Mouse (Mus musculus) MEL (cell line): ENCODE data around the gene Copg2. TPM values are rescaled to one million over a fixed set of nuclear protein-coding genes. Genes with fewer than 3 reads are reported as not detected.

Experiments used
- DNase-seq: peaks from one replicate; pipeline ENCODE4 v3.0.0; 2011; ENCODE audit warnings: low read depth, low spot score
- H3K27ac ChIP-seq: 2 replicates; pipeline ENCODE4 v1.5.1; 2012; ENCODE audit warnings: low read depth, mild to moderate bottlenecking, control low read depth, low read length, moderate library complexity; ENCODE audit not compliant: control insufficient read depth
- H3K27me3 ChIP-seq, 2 experiments: fragments of 150-350 bp in 1 of 2; sonication (generic) in 1 of 2; 2 replicates each; pipeline ENCODE4 v1.6.1; 2012; ENCODE audit warnings: low read length in 2 of 2, mild to moderate bottlenecking in 2 of 2, improper control_type of control experiment in 1 of 2, moderate library complexity in 1 of 2; ENCODE audit not compliant: insufficient read depth in 2 of 2, control insufficient read depth in 1 of 2
- H3K36me3 ChIP-seq, 2 experiments: 2 replicates each; pipeline ENCODE4 v1.6.1; 2012 to 2014; ENCODE audit warnings: low read length in 2 of 2, improper control_type of control experiment in 1 of 2, inconsistent platforms in 1 of 2, mild to moderate bottlenecking in 1 of 2; ENCODE audit not compliant: insufficient read depth in 2 of 2, control insufficient read depth in 1 of 2
- H3K4me1 ChIP-seq, 2 experiments: fragments of 150-350 bp in 1 of 2; sonication (generic) in 1 of 2; 2 replicates each; pipeline ENCODE4 v1.6.1; 2012; ENCODE audit warnings: low read length in 2 of 2, improper control_type of control experiment in 1 of 2, mild to moderate bottlenecking in 1 of 2; ENCODE audit not compliant: insufficient read depth in 2 of 2, control insufficient read depth in 1 of 2
- H3K4me3 ChIP-seq, 2 experiments: fragments of 150-350 bp in 1 of 2; sonication (generic) in 1 of 2; 2 replicates each; pipeline ENCODE4 v1.5.1; 2012; ENCODE audit warnings: low read depth in 2 of 2, low read length in 2 of 2, mild to moderate bottlenecking in 2 of 2, moderate library complexity in 2 of 2, control low read depth in 1 of 2, improper control_type of control experiment in 1 of 2; ENCODE audit not compliant: control insufficient read depth in 1 of 2, insufficient read depth in 1 of 2
- H3K79me2 ChIP-seq: 2 replicates; pipeline ENCODE4 v1.6.1; 2012; ENCODE audit warnings: mild to moderate bottlenecking, low read length, moderate library complexity; ENCODE audit not compliant: control insufficient read depth, poor library complexity, insufficient read depth
- H3K9ac ChIP-seq: 2 replicates; pipeline ENCODE4 v1.6.1; 2012; ENCODE audit warnings: low read depth, mild to moderate bottlenecking, control low read depth, low read length, moderate library complexity; ENCODE audit not compliant: control insufficient read depth, poor library complexity, severe bottlenecking
- H3K9me3 ChIP-seq: fragments of 150-350 bp; sonication (generic); replicated peaks from 2 replicates; pipeline ENCODE4 v1.6.1; 2012; ENCODE audit warnings: mild to moderate bottlenecking, low read length, improper control_type of control experiment, moderate library complexity; ENCODE audit not compliant: insufficient read depth
- CTCF ChIP-seq, 3 experiments: IDR thresholded peaks in 2 of 3; conservative IDR thresholded peaks in 1 of 3; 2 replicates each; pipeline ENCODE4 v1.5.1; 2011 to 2012; ENCODE audit warnings: low read length in 3 of 3, low read depth in 2 of 3, mild to moderate bottlenecking in 2 of 3, improper control_type of control experiment in 1 of 3, inconsistent platforms in 1 of 3, mixed read lengths in 1 of 3, moderate library complexity in 1 of 3; ENCODE audit not compliant: control insufficient read depth in 1 of 3, insufficient read depth in 1 of 3, poor library complexity in 1 of 3, severe bottlenecking in 1 of 3
- E2F4 ChIP-seq: IDR thresholded peaks from 2 replicates; pipeline ENCODE4 v1.6.1; 2011; ENCODE audit warnings: low read depth, low read length, improper control_type of control experiment, borderline replicate concordance
- GABPA ChIP-seq: IDR thresholded peaks from 2 replicates; pipeline ENCODE4 v1.6.1; 2012; ENCODE audit warnings: low read depth, mild to moderate bottlenecking, inconsistent platforms, low read length, improper control_type of control experiment, moderate library complexity
- HCFC1 ChIP-seq: IDR thresholded peaks from 2 replicates; pipeline ENCODE4 v1.6.1; 2012; ENCODE audit warnings: low read depth, mild to moderate bottlenecking, inconsistent platforms, low read length, improper control_type of control experiment, moderate library complexity
- MAFK ChIP-seq: IDR thresholded peaks from 2 replicates; pipeline ENCODE4 v1.6.1; 2011; ENCODE audit warnings: low read depth, mild to moderate bottlenecking, low read length, improper control_type of control experiment, borderline replicate concordance
- MYB ChIP-seq: IDR thresholded peaks from 2 replicates; pipeline ENCODE4 v1.6.1; 2011; ENCODE audit warnings: mild to moderate bottlenecking, low read depth, low read length, improper control_type of control experiment
- POLR2AphosphoS2 ChIP-seq: IDR thresholded peaks from 2 replicates; pipeline ENCODE4 v1.6.1; 2011; ENCODE audit warnings: low read length, improper control_type of control experiment
- POLR2AphosphoS5 ChIP-seq: IDR thresholded peaks from 2 replicates; pipeline ENCODE4 v1.6.1; 2012; ENCODE audit warnings: low read depth, borderline replicate concordance, mild to moderate bottlenecking, inconsistent platforms, low read length, moderate library complexity, mixed read lengths
- RCOR1 ChIP-seq: IDR thresholded peaks from 2 replicates; pipeline ENCODE4 v1.6.1; 2012; ENCODE audit warnings: low read depth, mild to moderate bottlenecking, inconsistent platforms, low read length, improper control_type of control experiment
- SIN3A ChIP-seq: IDR thresholded peaks from 2 replicates; pipeline ENCODE4 v1.6.1; 2012; ENCODE audit warnings: low read length, improper control_type of control experiment, inconsistent platforms
- UBTF ChIP-seq: IDR thresholded peaks from 2 replicates; pipeline ENCODE4 v1.6.1; 2012; ENCODE audit warnings: low read depth, mild to moderate bottlenecking, inconsistent platforms, low read length, improper control_type of control experiment, moderate library complexity, borderline replicate concordance; ENCODE audit not compliant: insufficient read depth
- ZKSCAN1 ChIP-seq: IDR thresholded peaks from 2 replicates; pipeline ENCODE4 v1.6.1; 2012; ENCODE audit warnings: low read depth, mild to moderate bottlenecking, inconsistent platforms, low read length, improper control_type of control experiment, moderate library complexity
- polyA plus RNA-seq, 2 experiments: library from polyadenylated mRNA; stranded (reverse) in 1 of 2; unstranded in 1 of 2; fragments of >175 nt in 1 of 2; fragments of >200 nt in 1 of 2; gene quantifications; 2 replicates each; pipeline versions ENCODE4 v1.2.1 to v1.2.4; 2012; ENCODE audit warnings: low replicate concordance in 2 of 2, low read depth in 1 of 2; ENCODE audit not compliant: insufficient read length in 2 of 2, insufficient read depth in 1 of 2, missing spikeins in 1 of 2
- total RNA-seq: library from RNA; depleted of rRNA; stranded (reverse); fragments of 300-350 nt; gene quantifications from 2 replicates; pipeline ENCODE4 v1.2.3, GENCODE M21; 2012; rRNA removed

Copg2 gene
- total and polyA plus RNA-seq, 3 experiments = 14.8 to 20.3 TPM; not detected in 1

DNA sequence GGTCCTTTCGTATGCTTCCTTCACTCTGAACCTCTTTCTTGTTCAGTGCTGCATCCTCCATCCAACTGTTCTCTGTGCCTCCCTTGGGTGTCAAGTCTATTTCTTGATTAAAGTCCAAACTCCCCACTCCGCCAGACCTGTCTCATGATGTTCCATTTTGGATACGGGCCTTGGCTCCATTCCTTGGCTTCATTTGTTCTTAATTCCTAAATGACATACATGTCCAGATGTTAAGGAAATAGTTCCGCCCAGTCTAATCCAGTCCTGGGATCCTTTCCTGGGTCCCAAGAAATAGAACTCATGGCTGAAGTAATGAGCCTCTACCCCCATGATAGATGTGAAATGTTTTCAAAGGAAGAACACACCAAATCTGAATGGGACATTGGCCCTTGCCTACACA lies 198.6 kb downstream of the Copg2 start:
- TF ChIP-seq GABPA (no peak), RCOR1 (no peak), CTCF (IDR thresholded peaks at IDR 0.05 in 2 of 3, conservative IDR thresholded peaks at IDR 0.05 in 1 of 3; ENCODE audit: control insufficient read depth in 1 of 3, insufficient read depth in 1 of 3, low read depth in 2 of 3, low read length in 3 of 3, poor library complexity in 1 of 3, severe bottlenecking in 1 of 3) (no peak), POLR2AphosphoS5 (no peak), SIN3A (no peak), HCFC1 (no peak), ZKSCAN1 (no peak), UBTF (no peak), MAFK (no peak), E2F4 (no peak), POLR2AphosphoS2 (no peak), MYB (no peak)
- Histone ChIP-seq H3K4me3 (no peak overlapping the region), H3K27ac (no peak overlapping the region), H3K27me3 (peaks cover 6 to 9% of the 10 kb centered on the region in 2 experiments), H3K79me2 (peaks cover 4% of the 10 kb centered on the region; the same call in 1 of the 2 replicates), H3K9me3 (no peaks in the 10 kb centered on the region), H3K36me3 (peaks cover 0 to 7% of the 10 kb centered on the region in 2 experiments; a peak in 2 of 4 replicates), H3K9ac (no peak overlapping the region), H3K4me1 (peaks cover 0 to 1% of the 10 kb centered on the region in 2 experiments; a peak in 2 of 4 replicates)
- DNase-seq = no peak

Other genes with a start within 250 kb of the Copg2 start
- 9.2 and 9.8 TPM in 2 replicates for gene Cep41, start 203.0 kb downstream of the Copg2 start, total RNA-seq
- gene Cep41, start 203.0 kb downstream of the Copg2 start, polyA plus RNA-seq = 10 to 100 TPM in 1 of 2 experiments, not detected in 1; 12.0 TPM
- 0.10 and 0.12 TPM in 2 replicates for gene Mest, start 173.2 kb downstream of the Copg2 start, total RNA-seq
- under 1 TPM in 1 of 2 experiments, not detected in 1; 0.31 TPM for gene Mest, start 173.2 kb downstream of the Copg2 start, polyA plus RNA-seq
- not detected in 2 replicates for gene Tsga13, start 18.8 kb upstream of the Copg2 start, total RNA-seq
- not detected for gene Tsga13, start 18.8 kb upstream of the Copg2 start, polyA plus RNA-seq
- gene Klf14, start 62.3 kb upstream of the Copg2 start, total RNA-seq = not detected in 2 replicates
- not detected for gene Klf14, start 62.3 kb upstream of the Copg2 start, polyA plus RNA-seq